Mouse (Mus musculus): ENCODE measurements around the gene Pax2.

DNA sequence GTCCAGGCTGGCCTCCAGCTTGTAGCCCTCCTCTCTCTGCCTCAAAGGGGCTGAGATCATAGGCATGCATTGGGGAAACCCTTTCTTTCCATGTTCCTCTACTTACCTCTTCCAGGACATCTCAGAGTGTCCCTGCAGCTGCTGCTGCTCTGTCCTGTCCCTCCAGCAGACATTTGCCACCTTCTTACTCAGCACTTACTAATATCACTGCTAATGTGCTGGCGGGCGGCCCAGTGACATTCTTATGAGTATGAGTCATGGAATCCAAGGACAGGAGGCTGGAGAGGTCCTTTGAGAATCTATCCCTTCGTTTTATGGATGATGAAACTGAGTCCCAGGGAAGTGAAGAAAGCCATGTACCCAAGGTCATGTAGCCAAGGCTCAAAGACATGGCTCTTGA, 47.0 kb upstream of the Pax2 start:
- TF ChIP-seq CTCF (conservative IDR thresholded peaks at IDR 0.05; ENCODE audit: insufficient read depth, insufficient read length, low read depth, low read length) (no peak), POLR2A (IDR thresholded peaks at IDR 0.05; ENCODE audit: low read depth, low read length) (no peak)

Data from kidney, adult 2 months (tissue).